Mouse (Mus musculus) bone marrow, adult 2 months (tissue): ENCODE results near the gene Slc9a7.

Source experiments
- CTCF ChIP-seq: fragments of 200-500 bp; IDR thresholded peaks from 2 replicates; pipeline ENCODE4 v1.5.1; 2011; ENCODE audit warnings: low read length, control low read depth; ENCODE audit not compliant: control insufficient read depth, insufficient read depth
- POLR2A ChIP-seq: fragments of 200-500 bp; IDR thresholded peaks from 2 replicates; pipeline ENCODE4 v1.6.1; 2011; ENCODE audit warnings: low read depth, mild to moderate bottlenecking, control low read depth, low read length, borderline replicate concordance; ENCODE audit not compliant: control insufficient read depth

GRCm38 (mm10) chrX:20279424-20279823 is 12.2 kb downstream of the Slc9a7 start:
- TF ChIP-seq POLR2A, result no peak
- TF ChIP-seq CTCF, result no peak
